Mouse (Mus musculus) neural tube, embryonic 15.5 days (tissue): ENCODE data around the gene Gfpt1. TPM values are rescaled to one million over a fixed set of nuclear protein-coding genes. Genes with fewer than 3 reads are reported as not detected.

Source experiments
- polyA plus RNA-seq: library from polyadenylated mRNA; unstranded; fragments of >200 nt; fragmentation: Nextera tagmentation; extraction: Ambion mirVana; gene quantifications from 2 replicates; pipeline ENCODE4 v1.2.1, GENCODE M21; 2015

The Gfpt1 gene
- polyA plus RNA-seq, 1 experiment from 2014 or later = 19.9 TPM

Other genes starting within 250 kb of the Gfpt1 start
- gene Anxa4, start 249.3 kb upstream of the Gfpt1 start, polyA plus RNA-seq = 4.2 and 21.7 TPM in 2 replicates
- 40.2 and 43.4 TPM in 2 replicates for gene Aak1, start 193.3 kb upstream of the Gfpt1 start, polyA plus RNA-seq
- 153 and 155 TPM in 2 replicates for gene Nfu1, start 33.6 kb upstream of the Gfpt1 start, polyA plus RNA-seq
- 0.18 and 0.36 TPM in 2 replicates for gene D6Ertd527e, start 61.9 kb downstream of the Gfpt1 start, polyA plus RNA-seq